Mouse (Mus musculus) kidney, embryonic 16.5 days (tissue): ENCODE results near the gene Gm20388. TPM values are rescaled to one million over a fixed set of nuclear protein-coding genes. Genes with fewer than 3 reads are reported as not detected.
"Not testable (repeated sequence)": the region's sequence is repeated elsewhere in the genome, so short reads cannot be mapped to it uniquely, and the experiment has no call there.

ENCODE experiments used
- ATAC-seq: fragments of 200-750 bp; cut with Nextera tagmentation; 2 replicates; pipeline ENCODE4 v1.8.0; 2017; ENCODE audit warnings: moderate TSS enrichment; ENCODE audit not compliant: low FRiP score, low TSS enrichment
- H3K27ac ChIP-seq: fragments of 300-500 bp; sonication (generic); 2 replicates; pipeline ENCODE4 v1.5.1; 2014; ENCODE audit warnings: low read length
- H3K27me3 ChIP-seq: fragments of 300-500 bp; sonication (generic); 2 replicates; pipeline ENCODE4 v1.6.1; 2014; ENCODE audit warnings: low read length, control low read depth, mixed read lengths; ENCODE audit not compliant: insufficient read depth
- H3K36me3 ChIP-seq: fragments of 300-500 bp; sonication (generic); 2 replicates; pipeline ENCODE4 v1.6.1; 2014; ENCODE audit warnings: low read length, control low read depth, mixed read lengths; ENCODE audit not compliant: insufficient read depth
- H3K4me1 ChIP-seq: fragments of 300-500 bp; sonication (generic); 2 replicates; pipeline ENCODE4 v1.6.1; 2014; ENCODE audit warnings: low read length, control low read depth, mixed read lengths; ENCODE audit not compliant: insufficient read depth
- H3K4me2 ChIP-seq: fragments of 300-500 bp; sonication (generic); replicated peaks from 2 replicates; pipeline ENCODE4 v1.6.1; 2014; ENCODE audit warnings: low read depth, low read length
- H3K4me3 ChIP-seq: fragments of 300-500 bp; sonication (generic); 2 replicates; pipeline ENCODE4 v1.5.1; 2014; ENCODE audit warnings: mild to moderate bottlenecking, low read length
- H3K9ac ChIP-seq: fragments of 300-500 bp; sonication (generic); replicated peaks from 2 replicates; pipeline ENCODE4 v1.6.1; 2014; ENCODE audit warnings: low read length
- H3K9me3 ChIP-seq: fragments of 300-500 bp; sonication (generic); 2 replicates; pipeline ENCODE4 v1.6.1; 2016; ENCODE audit warnings: low read length, control low read depth
- WGBS: fragments of 180-500 bp; shearing (Covaris S2); extraction: QIAGEN DNeasy Blood & Tissue Kit; methylation state at CpG from one replicate; pipeline ENCODE4 v1.1.7; 2014; 5-methylcytosine and 5-hydroxymethylcytosine counted together
- polyA plus RNA-seq: library from polyadenylated mRNA; unstranded; fragments of >200 nt; fragmentation: Nextera tagmentation; extraction: Ambion mirVana; gene quantifications from 2 replicates; pipeline ENCODE4 v1.2.1, GENCODE M21; 2015

Gm20388 gene
- polyA plus RNA-seq, 1 experiment from 2014 or later = 7.7 TPM

GRCm38 (mm10) chr8:121584730-121585129, 1674.1 kb downstream of the Gm20388 start:
- peak overlapping the region; percentile 77 for H3K9ac ChIP-seq
- H3K4me2 ChIP-seq = peak overlapping the region; percentile 61
- no peaks in the 10 kb centered on the region for H3K9me3 ChIP-seq
- no peak for ATAC-seq
- H3K27me3 ChIP-seq = no peaks in the 10 kb centered on the region
- no peaks in the 10 kb centered on the region for H3K36me3 ChIP-seq
- no peak overlapping the region for H3K27ac ChIP-seq
- WGBS = 47% methylated on average over 13 of the region's 13 CpGs
- H3K4me3 ChIP-seq = peak overlapping the region; percentile 67
- peaks cover 13% of the 10 kb centered on the region; the same call in 1 of the 2 replicates for H3K4me1 ChIP-seq

- Histone ChIP-seq H3K27ac (0 out of 2 replicates have a peak overlapping the region, but pooled peaks have one; percentile 39), H3K4me3 (peak overlapping the region; percentile 67), H3K9me3 (no peaks in the 10 kb centered on the region), H3K4me2 (peak overlapping the region; percentile 66), H3K27me3 (no peaks in the 10 kb centered on the region), H3K36me3 (no peaks in the 10 kb centered on the region), H3K9ac (peak overlapping the region; percentile 77), H3K4me1 (peaks cover 15% of the 10 kb centered on the region; the same call in 1 of the 2 replicates)
- ATAC-seq = peak; percentile 95
- 2% methylated on average over 47 of the region's 47 CpGs for WGBS
These were observed 1674.7 kb downstream of the Gm20388 start for GRCm38 (mm10) chr8:121585159-121585825.

GRCm38 (mm10) chr8:121588750-121589149, 1678.1 kb downstream of the Gm20388 start:
- Histone ChIP-seq H3K4me3 (no peak overlapping the region), H3K9me3 (no peaks in the 10 kb centered on the region), H3K27me3 (no peaks in the 10 kb centered on the region), H3K9ac (no peak overlapping the region), H3K4me2 (no peak overlapping the region), H3K27ac (no peak overlapping the region), H3K36me3 (no peaks in the 10 kb centered on the region), H3K4me1 (peaks cover 26% of the 10 kb centered on the region)
- 85% methylated on average over 4 of the region's 4 CpGs for WGBS
- ATAC-seq = no peak

DNA sequence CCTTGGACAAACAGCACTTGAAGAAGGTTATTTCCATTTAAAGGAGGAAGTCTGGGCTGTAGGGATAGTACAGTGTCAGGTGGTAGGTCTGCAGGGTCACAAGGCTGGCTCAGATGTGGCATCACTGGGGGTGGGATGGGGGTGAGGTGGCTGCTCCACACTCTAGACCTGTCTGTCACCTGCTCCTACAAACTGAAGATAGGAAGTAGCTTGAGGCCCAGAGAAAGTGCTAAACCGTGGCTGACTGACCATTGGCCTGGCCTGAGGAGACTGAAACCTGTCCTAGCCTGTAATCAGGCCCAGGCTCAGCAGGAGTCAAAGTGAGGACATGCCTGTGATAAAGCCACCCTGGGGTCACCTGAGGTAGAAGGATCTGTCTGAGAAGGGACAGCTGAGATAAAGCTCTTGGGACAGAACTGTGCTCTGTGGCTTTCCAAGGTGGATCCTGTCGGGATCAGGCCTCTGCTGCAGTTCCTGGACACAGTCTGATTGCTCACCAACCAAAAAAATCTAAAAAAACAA, 1678.6 kb downstream of the Gm20388 start:
- Histone ChIP-seq H3K36me3 (peaks cover under 1% of the 10 kb centered on the region; the same call in 1 of the 2 replicates), H3K9ac (no peak overlapping the region; the same call in 1 of the 2 replicates), H3K4me1 (peaks cover 26% of the 10 kb centered on the region), H3K9me3 (no peaks in the 10 kb centered on the region), H3K4me2 (peak overlapping the region; percentile 71; the same call in 1 of the 2 replicates), H3K4me3 (no peak overlapping the region), H3K27ac (no peak overlapping the region), H3K27me3 (no peaks in the 10 kb centered on the region)
- WGBS = 42% methylated on average over 2 of the region's 2 CpGs
- ATAC-seq = no peak

DNA sequence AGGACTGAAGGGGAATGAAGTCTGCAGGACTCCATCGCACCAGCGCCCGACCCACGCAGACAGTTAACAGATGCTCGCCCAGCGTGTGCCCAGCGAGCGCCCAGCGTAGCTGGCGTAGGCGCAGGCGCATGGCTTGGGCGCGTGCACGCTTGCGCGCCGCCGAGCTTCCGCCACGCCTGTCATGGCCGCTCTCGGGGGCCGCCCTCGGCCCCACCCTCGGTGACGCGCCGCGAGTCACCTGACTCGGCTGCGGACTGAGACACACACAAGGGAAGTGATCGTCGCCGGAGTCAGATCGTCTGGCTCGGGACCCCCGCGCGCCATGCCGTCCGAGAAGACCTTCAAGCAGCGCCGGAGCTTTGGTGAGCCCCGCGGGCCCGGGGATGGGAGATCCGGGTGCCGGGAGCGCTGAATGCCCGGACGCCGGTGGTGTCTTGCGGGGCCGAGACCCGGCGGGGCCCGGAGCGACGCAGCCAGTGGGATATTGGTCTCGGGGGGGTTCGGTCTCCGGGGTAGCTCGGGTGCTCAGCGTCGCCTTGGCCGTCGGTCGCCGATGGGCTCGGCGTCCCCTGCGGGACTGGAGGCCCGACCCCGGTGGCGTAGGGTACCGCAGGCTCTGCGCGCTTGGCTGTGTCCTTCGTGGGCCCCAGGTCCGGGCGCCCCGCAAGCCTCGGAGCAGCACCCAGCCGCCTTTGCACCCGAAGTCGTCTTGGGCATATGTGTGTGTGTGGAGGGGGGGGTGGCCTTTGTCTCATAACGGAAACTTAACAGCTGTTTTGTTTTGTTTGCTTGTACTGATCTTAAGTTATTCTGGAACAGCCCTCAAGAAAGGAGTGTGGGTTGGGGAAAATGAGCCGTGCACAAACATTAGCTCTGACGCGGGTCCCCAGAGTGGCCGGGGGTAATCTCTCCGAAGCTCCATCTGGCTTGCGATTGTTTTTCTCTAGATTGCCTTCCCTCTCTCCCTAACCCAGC, 1679.8 kb downstream of the Gm20388 start, which contains the start of gene Map1lc3b:
Gene Map1lc3b (plus strand): TSS at position 159 of the 975 bp plus-strand sequence.
- peak; percentile 86 for ATAC-seq
- peak within 1 kb of the TSS; percentile 47; the same call in 1 of the 2 replicates for H3K27ac ChIP-seq

GRCm38 (mm10) chr8:121591178-121592066, 1680.8 kb downstream of the Gm20388 start:
- Histone ChIP-seq H3K4me2 (peak overlapping the region; percentile 71), H3K27me3 (no peaks in the 10 kb centered on the region), H3K4me3 (peak overlapping the region; percentile 86), H3K4me1 (peaks cover 15% of the 10 kb centered on the region), H3K9me3 (no peaks in the 10 kb centered on the region), H3K27ac (peak overlapping the region; percentile 32; the same call in 1 of the 2 replicates), H3K36me3 (peaks cover 17% of the 10 kb centered on the region), H3K9ac (peak overlapping the region; percentile 85)
- ATAC-seq = peak; percentile 33; the same call in 1 of the 2 replicates
- WGBS = 12% methylated on average over 20 of the region's 20 CpGs

More for the DNA sequence above, 1679.8 kb downstream of the Gm20388 start, which contains the start of gene Map1lc3b:
- Histone ChIP-seq H3K4me2 (peak within 1 kb of the TSS; percentile 71), H3K36me3 (peaks cover 11% of the 10 kb centered on the region), H3K9ac (peak within 1 kb of the TSS; percentile 85), H3K4me1 (peaks cover 21% of the 10 kb centered on the region), H3K27me3 (no peaks in the 10 kb centered on the region), H3K9me3 (no peaks in the 10 kb centered on the region), H3K4me3 (peak within 1 kb of the TSS; percentile 86)
- under 1% methylated on average over 94 of the region's 94 CpGs for WGBS

GRCm38 (mm10) chr8:121593293-121593692, 1682.7 kb downstream of the Gm20388 start:
- Histone ChIP-seq H3K4me1 (peaks cover 15% of the 10 kb centered on the region), H3K4me2 (no peak overlapping the region), H3K27me3 (no peaks in the 10 kb centered on the region), H3K4me3 (no peak overlapping the region), H3K9ac (no peak overlapping the region), H3K9me3 (no peaks in the 10 kb centered on the region), H3K36me3 (peaks cover 31% of the 10 kb centered on the region), H3K27ac (no peak overlapping the region)
- WGBS = 89% methylated on average over 5 of the region's 5 CpGs
- no peak for ATAC-seq

DNA sequence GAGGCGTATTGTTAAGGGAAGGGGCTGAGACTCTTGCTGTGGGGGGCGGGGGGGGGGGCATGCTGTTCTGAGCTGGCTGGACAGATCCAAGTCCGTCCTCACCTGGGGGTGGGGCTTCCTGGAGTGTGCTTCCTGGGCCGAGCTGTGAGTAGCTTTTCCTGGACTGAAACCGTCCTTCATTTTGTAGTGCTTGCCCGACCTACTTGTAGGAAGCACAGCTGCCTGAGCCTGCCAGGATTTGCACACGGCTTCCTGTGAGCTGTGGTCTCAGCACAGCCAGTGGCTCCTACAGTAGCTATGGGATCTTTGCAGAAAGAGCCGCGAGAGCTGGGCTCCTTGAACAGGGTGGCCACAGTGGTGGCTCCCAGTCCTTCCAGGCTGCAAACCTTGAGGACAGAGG, 1683.3 kb downstream of the Gm20388 start:
- WGBS = 77% methylated on average over 9 of the region's 9 CpGs
- H3K36me3 ChIP-seq = peaks cover 31% of the 10 kb centered on the region
- H3K27ac ChIP-seq = no peak overlapping the region
- peaks cover 15% of the 10 kb centered on the region for H3K4me1 ChIP-seq
- no peak overlapping the region for H3K9ac ChIP-seq
- H3K9me3 ChIP-seq = no peaks in the 10 kb centered on the region
- H3K4me2 ChIP-seq = no peak overlapping the region
- no peak for ATAC-seq
- no peak overlapping the region for H3K4me3 ChIP-seq
- H3K27me3 ChIP-seq = no peaks in the 10 kb centered on the region

DNA sequence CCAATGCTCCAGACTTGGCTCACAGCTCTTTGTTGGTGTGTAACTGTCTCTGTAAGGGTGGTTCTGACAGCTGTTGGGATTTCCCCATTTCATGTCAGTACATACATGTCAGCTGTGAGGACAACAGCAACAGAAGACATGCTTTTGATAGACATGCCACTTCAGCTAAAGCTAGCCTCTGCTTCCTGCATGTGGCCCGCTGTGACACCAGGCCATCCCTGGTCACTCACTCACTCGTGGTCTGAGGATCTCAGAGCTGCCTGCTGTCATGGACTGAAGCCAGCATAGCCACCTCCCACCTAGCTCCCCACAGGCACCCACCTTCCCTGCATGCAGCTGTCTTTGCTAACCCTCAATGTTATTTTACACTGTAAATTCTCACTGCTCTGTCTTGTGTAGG, 1686.9 kb downstream of the Gm20388 start:
- not testable (repeated sequence) for H3K27ac ChIP-seq, H3K27me3 ChIP-seq, H3K9me3 ChIP-seq, ATAC-seq, H3K4me1 ChIP-seq, H3K9ac ChIP-seq, H3K4me3 ChIP-seq, H3K4me2 ChIP-seq
- peaks cover 57% of the 10 kb centered on the region for H3K36me3 ChIP-seq
- 77% methylated on average over 2 of the region's 2 CpGs for WGBS
